Mouse (Mus musculus): ENCODE measurements around the gene Fbxo4. TPM values are rescaled to one million over a fixed set of nuclear protein-coding genes. Genes with fewer than 3 reads are reported as not detected.

The Fbxo4 gene
- polyA plus RNA-seq, 1 experiment from 2014 or later: 15.2 TPM

- no peaks in the 10 kb centered on the region for H3K9me3 ChIP-seq (ENCODE audit: control insufficient read depth, low read length)
- no peak overlapping the region for H3K27ac ChIP-seq (replicated peaks in 1 of 2; ENCODE audit: control insufficient read depth in 1 of 2, insufficient read depth in 1 of 2, low read depth in 2 of 2, low read length in 2 of 2)
- WGBS: 83% methylated on average over 3 of the region's 3 CpGs
Measured at GRCm38 (mm10) chr15:3936056-3936455, 43.3 kb downstream of the Fbxo4 start.

GRCm38 (mm10) chr15:3933466-3933865, 45.9 kb downstream of the Fbxo4 start:
- Histone ChIP-seq H3K27me3 (ENCODE audit: control insufficient read depth, insufficient read depth, low read length) (no peaks in the 10 kb centered on the region), H3K4me1 (ENCODE audit: control insufficient read depth in 2 of 2, insufficient read depth in 2 of 2, low read length in 2 of 2) (no peaks in the 10 kb centered on the region), H3K9me3 (ENCODE audit: control insufficient read depth, low read length) (no peaks in the 10 kb centered on the region), H3K27ac (replicated peaks in 1 of 2; ENCODE audit: control insufficient read depth in 1 of 2, insufficient read depth in 1 of 2, low read depth in 2 of 2, low read length in 2 of 2) (no peak overlapping the region), H3K4me2 (ENCODE audit: low read length) (no peak overlapping the region), H3K36me3 (ENCODE audit: control insufficient read depth, insufficient read depth, low read length) (no peaks in the 10 kb centered on the region), H3K4me3 (ENCODE audit: control insufficient read depth in 1 of 2, insufficient read depth in 1 of 2, low read depth in 1 of 2, low read length in 2 of 2) (no peak overlapping the region), H3K9ac (ENCODE audit: low read length) (no peak overlapping the region)
- ATAC-seq (ENCODE audit: insufficient number of reproducible peaks, insufficient read depth, low FRiP score, low read depth): no peak
- 78% methylated on average over 4 of the region's 4 CpGs for WGBS

More at GRCm38 (mm10) chr15:3936056-3936455, 43.3 kb downstream of the Fbxo4 start:
- Histone ChIP-seq H3K4me1 (ENCODE audit: control insufficient read depth in 2 of 2, insufficient read depth in 2 of 2, low read length in 2 of 2) (no peaks in the 10 kb centered on the region), H3K27me3 (ENCODE audit: control insufficient read depth, insufficient read depth, low read length) (no peaks in the 10 kb centered on the region), H3K36me3 (ENCODE audit: control insufficient read depth, insufficient read depth, low read length) (no peaks in the 10 kb centered on the region), H3K4me3 (ENCODE audit: control insufficient read depth in 1 of 2, insufficient read depth in 1 of 2, low read depth in 1 of 2, low read length in 2 of 2) (no peak overlapping the region), H3K4me2 (ENCODE audit: low read length) (no peak overlapping the region), H3K9ac (ENCODE audit: low read length) (no peak overlapping the region)
- ATAC-seq (ENCODE audit: insufficient number of reproducible peaks, insufficient read depth, low FRiP score, low read depth): no peak

- H3K4me2 ChIP-seq (ENCODE audit: low read length): no peak overlapping the region
- H3K27ac ChIP-seq (replicated peaks in 1 of 2; ENCODE audit: control insufficient read depth in 1 of 2, insufficient read depth in 1 of 2, low read depth in 2 of 2, low read length in 2 of 2): no peak overlapping the region
- H3K36me3 ChIP-seq (ENCODE audit: control insufficient read depth, insufficient read depth, low read length): no peaks in the 10 kb centered on the region
- H3K4me1 ChIP-seq (ENCODE audit: control insufficient read depth in 2 of 2, insufficient read depth in 2 of 2, low read length in 2 of 2): no peaks in the 10 kb centered on the region
- H3K4me3 ChIP-seq (ENCODE audit: control insufficient read depth in 1 of 2, insufficient read depth in 1 of 2, low read depth in 1 of 2, low read length in 2 of 2): no peak overlapping the region
- H3K9ac ChIP-seq (ENCODE audit: low read length): no peak overlapping the region
- H3K9me3 ChIP-seq (ENCODE audit: control insufficient read depth, low read length): no peaks in the 10 kb centered on the region
- no peaks in the 10 kb centered on the region for H3K27me3 ChIP-seq (ENCODE audit: control insufficient read depth, insufficient read depth, low read length)
- 92% methylated on average over 1 of the region's 1 CpGs for WGBS
- ATAC-seq (ENCODE audit: insufficient number of reproducible peaks, insufficient read depth, low FRiP score, low read depth): no peak
Measured at GRCm38 (mm10) chr15:3931931-3932330, 47.4 kb downstream of the Fbxo4 start.

Other genes with a start within 250 kb of the Fbxo4 start
- 31.6 and 32.5 TPM in 2 replicates for gene AW549877, start 16.2 kb upstream of the Fbxo4 start, polyA plus RNA-seq (2014; fragmentation: Nextera tagmentation; extraction: Ambion mirVana)
- gene Oxct1, start 46.8 kb upstream of the Fbxo4 start, polyA plus RNA-seq (2014; fragmentation: Nextera tagmentation; extraction: Ambion mirVana): 317 and 327 TPM in 2 replicates